Mouse (Mus musculus): ENCODE results near the gene Myo5c. TPM values are rescaled to one million over a fixed set of nuclear protein-coding genes. Genes with fewer than 3 reads are reported as not detected.

Myo5c gene
- polyA plus RNA-seq, 1 experiment from 2014 or later: 0.47 TPM

DNA sequence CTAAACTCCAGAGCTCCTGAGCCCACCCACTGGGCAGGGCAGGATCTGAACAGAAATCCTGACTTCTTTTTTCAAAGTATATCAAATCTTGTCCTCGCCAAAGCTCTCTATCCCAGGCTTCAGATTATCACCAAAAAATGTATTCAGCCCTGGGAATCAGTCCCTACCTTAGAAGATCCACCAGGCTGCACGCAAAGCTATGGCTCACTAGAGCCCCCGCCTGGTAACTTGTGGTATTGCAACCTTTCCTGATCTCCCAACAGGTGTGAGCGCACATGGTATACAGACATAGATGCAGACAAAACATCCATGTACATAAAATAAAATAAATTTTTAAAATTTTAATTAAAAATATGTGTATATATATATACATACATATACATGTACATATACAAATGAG, 80.2 kb downstream of the Myo5c start:
- H3K4me2 ChIP-seq (ENCODE audit: low read length): no peak overlapping the region
- no peak for ATAC-seq
- no peak overlapping the region for H3K27ac ChIP-seq (ENCODE audit: low read length)
- no peak overlapping the region for H3K4me3 ChIP-seq (replicated peaks; ENCODE audit: low read length)
- H3K27me3 ChIP-seq (replicated peaks; ENCODE audit: control insufficient read depth, insufficient read depth, low read length): no peaks in the 10 kb centered on the region
- no peaks in the 10 kb centered on the region for H3K36me3 ChIP-seq (ENCODE audit: control insufficient read depth, insufficient read depth)
- no peaks in the 10 kb centered on the region for H3K9me3 ChIP-seq (ENCODE audit: control insufficient read depth, low read length)
- WGBS: 17% methylated on average over 4 of the region's 4 CpGs
- no peak overlapping the region for H3K9ac ChIP-seq (replicated peaks; ENCODE audit: low read depth, low read length)
- peaks cover 19% of the 10 kb centered on the region for H3K4me1 ChIP-seq (replicated peaks; ENCODE audit: control insufficient read depth, insufficient read depth, low read length)

- peak overlapping the region; percentile 79 for H3K4me3 ChIP-seq (replicated peaks; ENCODE audit: low read length)
- H3K36me3 ChIP-seq (ENCODE audit: control insufficient read depth, insufficient read depth): no peaks in the 10 kb centered on the region
- H3K27me3 ChIP-seq (replicated peaks; ENCODE audit: control insufficient read depth, insufficient read depth, low read length): no peaks in the 10 kb centered on the region
- peaks cover 19% of the 10 kb centered on the region for H3K4me1 ChIP-seq (replicated peaks; ENCODE audit: control insufficient read depth, insufficient read depth, low read length)
- peak overlapping the region; percentile 80 for H3K27ac ChIP-seq (ENCODE audit: low read length)
- peak overlapping the region; percentile 81 for H3K9ac ChIP-seq (replicated peaks; ENCODE audit: low read depth, low read length)
- ATAC-seq: peak; percentile 35
- H3K4me2 ChIP-seq (ENCODE audit: low read length): peak overlapping the region; percentile 70
- no peaks in the 10 kb centered on the region for H3K9me3 ChIP-seq (ENCODE audit: control insufficient read depth, low read length)
- WGBS: 33% methylated on average over 11 of the region's 11 CpGs
Measured at GRCm38 (mm10) chr9:75313138-75313831, 81.5 kb downstream of the Myo5c start.

DNA sequence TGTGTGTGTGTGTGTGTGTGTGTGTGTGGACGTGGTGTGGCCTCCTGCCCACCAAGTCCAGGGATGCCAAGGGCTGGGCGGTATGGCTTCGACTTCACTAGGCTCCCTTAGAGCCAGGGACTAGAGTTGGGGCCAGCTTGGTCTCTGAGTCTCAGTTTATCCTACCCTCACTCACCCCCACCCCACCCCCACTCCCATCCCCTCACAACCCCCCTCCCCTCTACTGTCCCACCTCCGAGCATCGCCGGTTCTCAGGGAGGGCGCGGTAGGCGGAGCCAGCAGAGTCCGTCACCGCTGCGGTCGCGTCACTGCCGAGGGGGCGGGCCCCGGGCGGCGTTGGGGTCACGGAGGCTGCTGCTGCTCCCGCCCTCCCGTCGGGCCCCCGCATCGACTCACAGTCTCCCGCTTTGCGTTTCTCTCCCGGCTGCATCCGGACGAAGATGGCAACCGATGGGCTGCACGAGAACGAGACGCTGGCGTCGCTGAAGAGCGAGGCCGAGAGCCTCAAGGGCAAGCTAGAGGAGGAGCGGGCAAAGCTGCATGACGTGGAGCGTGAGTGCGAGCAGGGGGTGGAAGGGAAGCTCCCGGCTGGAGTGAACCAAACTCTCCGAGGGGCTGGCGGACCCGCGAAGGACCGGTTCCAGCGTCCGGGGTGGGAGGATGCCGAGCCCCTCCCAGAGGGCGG, 82.2 kb downstream of the Myo5c start:
- ATAC-seq: peak; percentile 86
- Histone ChIP-seq H3K4me3 (replicated peaks; ENCODE audit: low read length) (peak overlapping the region; percentile 79), H3K4me1 (replicated peaks; ENCODE audit: control insufficient read depth, insufficient read depth, low read length) (peaks cover 19% of the 10 kb centered on the region), H3K4me2 (ENCODE audit: low read length) (peak overlapping the region; percentile 70), H3K27me3 (replicated peaks; ENCODE audit: control insufficient read depth, insufficient read depth, low read length) (no peaks in the 10 kb centered on the region), H3K9ac (replicated peaks; ENCODE audit: low read depth, low read length) (peak overlapping the region; percentile 81), H3K36me3 (ENCODE audit: control insufficient read depth, insufficient read depth) (no peaks in the 10 kb centered on the region), H3K9me3 (ENCODE audit: control insufficient read depth, low read length) (no peaks in the 10 kb centered on the region), H3K27ac (ENCODE audit: low read length) (peak overlapping the region; percentile 80)
- WGBS: under 1% methylated on average over 49 of the region's 52 CpGs

DNA sequence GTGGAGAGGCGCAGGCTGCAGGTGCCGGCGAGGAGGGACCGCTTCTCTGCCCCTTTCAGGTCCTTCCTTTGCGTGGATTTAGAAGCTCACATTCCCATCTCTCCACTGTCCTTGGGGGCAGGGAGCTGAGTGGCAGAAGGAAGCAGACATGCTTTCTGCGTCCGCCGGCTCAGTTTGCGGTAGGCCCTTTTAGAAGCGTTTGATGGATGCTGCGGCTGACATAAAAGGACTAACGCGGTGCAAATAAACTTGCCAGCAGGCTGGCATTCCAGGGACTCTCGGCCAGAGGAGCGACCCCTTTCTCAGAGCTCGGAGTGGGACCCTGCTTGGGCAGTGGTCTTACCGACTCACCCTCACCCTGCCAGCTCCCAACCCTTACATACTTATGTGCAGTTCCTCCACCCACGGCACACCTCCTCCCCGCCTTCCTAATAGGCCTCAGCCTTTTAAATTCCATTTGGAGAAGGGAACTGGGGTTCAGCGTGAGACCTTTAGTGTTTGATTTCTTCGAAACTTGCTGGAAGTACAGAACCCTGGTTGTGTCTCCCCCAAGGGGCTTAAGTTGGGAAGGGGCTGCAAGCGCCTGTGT, 82.8 kb downstream of the Myo5c start:
- H3K27ac ChIP-seq (ENCODE audit: low read length): peak overlapping the region; percentile 80
- no peaks in the 10 kb centered on the region for H3K36me3 ChIP-seq (ENCODE audit: control insufficient read depth, insufficient read depth)
- ATAC-seq: peak; percentile 9
- peaks cover 19% of the 10 kb centered on the region for H3K4me1 ChIP-seq (replicated peaks; ENCODE audit: control insufficient read depth, insufficient read depth, low read length)
- 2% methylated on average over 22 of the region's 22 CpGs for WGBS
- no peaks in the 10 kb centered on the region for H3K27me3 ChIP-seq (replicated peaks; ENCODE audit: control insufficient read depth, insufficient read depth, low read length)
- H3K4me2 ChIP-seq (ENCODE audit: low read length): peak overlapping the region; percentile 70
- peak overlapping the region; percentile 81 for H3K9ac ChIP-seq (replicated peaks; ENCODE audit: low read depth, low read length)
- H3K4me3 ChIP-seq (replicated peaks; ENCODE audit: low read length): peak overlapping the region; percentile 79
- H3K9me3 ChIP-seq (ENCODE audit: control insufficient read depth, low read length): no peaks in the 10 kb centered on the region

DNA sequence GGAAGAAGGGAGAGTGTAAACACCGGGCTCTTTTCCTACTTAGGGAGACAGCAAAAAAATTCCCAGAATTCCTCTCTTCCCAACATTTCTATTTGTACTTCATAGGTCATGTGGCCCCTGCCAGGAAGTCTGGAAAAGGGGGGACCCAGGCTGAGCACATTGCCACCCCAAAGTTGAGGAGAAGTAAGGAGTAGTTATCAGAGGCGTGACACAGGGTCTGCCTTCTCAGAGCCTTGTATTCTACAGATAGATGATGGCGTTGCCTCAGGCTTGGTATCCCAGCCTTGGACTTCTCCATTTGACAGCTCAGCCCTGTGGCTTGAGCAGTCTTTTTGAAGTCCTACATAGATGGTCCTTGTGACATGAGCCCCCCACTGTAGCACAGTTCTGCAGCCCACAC, 83.4 kb downstream of the Myo5c start:
- Histone ChIP-seq H3K27ac (ENCODE audit: low read length) (no peak overlapping the region), H3K27me3 (replicated peaks; ENCODE audit: control insufficient read depth, insufficient read depth, low read length) (no peaks in the 10 kb centered on the region), H3K9ac (replicated peaks; ENCODE audit: low read depth, low read length) (no peak overlapping the region), H3K9me3 (ENCODE audit: control insufficient read depth, low read length) (no peaks in the 10 kb centered on the region), H3K36me3 (ENCODE audit: control insufficient read depth, insufficient read depth) (no peaks in the 10 kb centered on the region), H3K4me3 (replicated peaks; ENCODE audit: low read length) (peak overlapping the region; percentile 79), H3K4me1 (replicated peaks; ENCODE audit: control insufficient read depth, insufficient read depth, low read length) (peaks cover 19% of the 10 kb centered on the region), H3K4me2 (ENCODE audit: low read length) (peak overlapping the region; percentile 70)
- WGBS: 78% methylated on average over 3 of the region's 3 CpGs
- no peak for ATAC-seq

- Histone ChIP-seq H3K9ac (replicated peaks; ENCODE audit: low read depth, low read length) (no peak overlapping the region), H3K4me3 (replicated peaks; ENCODE audit: low read length) (no peak overlapping the region), H3K36me3 (ENCODE audit: control insufficient read depth, insufficient read depth) (no peaks in the 10 kb centered on the region), H3K4me2 (ENCODE audit: low read length) (no peak overlapping the region), H3K27me3 (replicated peaks; ENCODE audit: control insufficient read depth, insufficient read depth, low read length) (no peaks in the 10 kb centered on the region), H3K27ac (ENCODE audit: low read length) (no peak overlapping the region), H3K9me3 (ENCODE audit: control insufficient read depth, low read length) (no peaks in the 10 kb centered on the region), H3K4me1 (replicated peaks; ENCODE audit: control insufficient read depth, insufficient read depth, low read length) (peaks cover 19% of the 10 kb centered on the region)
- ATAC-seq: no peak
- WGBS: 88% methylated on average over 6 of the region's 6 CpGs
Measured at GRCm38 (mm10) chr9:75316771-75317170, 85.0 kb downstream of the Myo5c start.

DNA sequence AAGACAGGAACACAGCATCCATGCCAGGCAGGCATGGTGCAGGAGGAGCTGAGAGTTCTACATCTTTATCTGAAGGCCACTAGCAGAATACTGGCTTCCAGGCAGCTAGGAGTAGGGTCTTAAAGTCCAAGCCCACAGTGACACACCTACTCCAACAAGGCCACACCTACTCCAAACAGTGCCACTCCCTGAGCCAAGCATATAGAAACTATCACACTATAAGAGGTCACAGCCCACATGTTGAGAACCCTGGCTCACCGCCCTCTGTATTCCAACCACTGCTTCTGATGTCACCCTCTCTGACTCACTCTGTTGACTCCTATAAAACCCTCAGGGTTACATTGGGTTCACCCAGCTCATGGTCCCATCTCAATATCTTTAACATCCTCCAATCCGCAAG, 86.4 kb downstream of the Myo5c start:
- 98% methylated on average over 2 of the region's 2 CpGs for WGBS

GRCm38 (mm10) chr9:75319365-75319764, 87.5 kb downstream of the Myo5c start:
- Histone ChIP-seq H3K4me1 (replicated peaks; ENCODE audit: control insufficient read depth, insufficient read depth, low read length) (peaks cover 13% of the 10 kb centered on the region), H3K4me3 (replicated peaks; ENCODE audit: low read length) (no peak overlapping the region), H3K27me3 (replicated peaks; ENCODE audit: control insufficient read depth, insufficient read depth, low read length) (no peaks in the 10 kb centered on the region), H3K36me3 (ENCODE audit: control insufficient read depth, insufficient read depth) (no peaks in the 10 kb centered on the region), H3K9me3 (ENCODE audit: control insufficient read depth, low read length) (no peaks in the 10 kb centered on the region), H3K4me2 (ENCODE audit: low read length) (no peak overlapping the region), H3K9ac (replicated peaks; ENCODE audit: low read depth, low read length) (0 out of 2 replicates have a peak overlapping the region, but pooled peaks have one; percentile 15), H3K27ac (ENCODE audit: low read length) (no peak overlapping the region)
- WGBS: 79% methylated on average over 3 of the region's 3 CpGs
- ATAC-seq: no peak

More for the DNA sequence above, 86.4 kb downstream of the Myo5c start:
- Histone ChIP-seq H3K27ac (ENCODE audit: low read length) (no peak overlapping the region), H3K27me3 (replicated peaks; ENCODE audit: control insufficient read depth, insufficient read depth, low read length) (no peaks in the 10 kb centered on the region), H3K4me2 (ENCODE audit: low read length) (no peak overlapping the region), H3K9ac (replicated peaks; ENCODE audit: low read depth, low read length) (no peak overlapping the region), H3K4me3 (replicated peaks; ENCODE audit: low read length) (no peak overlapping the region), H3K36me3 (ENCODE audit: control insufficient read depth, insufficient read depth) (no peaks in the 10 kb centered on the region), H3K9me3 (ENCODE audit: control insufficient read depth, low read length) (no peaks in the 10 kb centered on the region), H3K4me1 (replicated peaks; ENCODE audit: control insufficient read depth, insufficient read depth, low read length) (peaks cover 19% of the 10 kb centered on the region)
- ATAC-seq: no peak

DNA sequence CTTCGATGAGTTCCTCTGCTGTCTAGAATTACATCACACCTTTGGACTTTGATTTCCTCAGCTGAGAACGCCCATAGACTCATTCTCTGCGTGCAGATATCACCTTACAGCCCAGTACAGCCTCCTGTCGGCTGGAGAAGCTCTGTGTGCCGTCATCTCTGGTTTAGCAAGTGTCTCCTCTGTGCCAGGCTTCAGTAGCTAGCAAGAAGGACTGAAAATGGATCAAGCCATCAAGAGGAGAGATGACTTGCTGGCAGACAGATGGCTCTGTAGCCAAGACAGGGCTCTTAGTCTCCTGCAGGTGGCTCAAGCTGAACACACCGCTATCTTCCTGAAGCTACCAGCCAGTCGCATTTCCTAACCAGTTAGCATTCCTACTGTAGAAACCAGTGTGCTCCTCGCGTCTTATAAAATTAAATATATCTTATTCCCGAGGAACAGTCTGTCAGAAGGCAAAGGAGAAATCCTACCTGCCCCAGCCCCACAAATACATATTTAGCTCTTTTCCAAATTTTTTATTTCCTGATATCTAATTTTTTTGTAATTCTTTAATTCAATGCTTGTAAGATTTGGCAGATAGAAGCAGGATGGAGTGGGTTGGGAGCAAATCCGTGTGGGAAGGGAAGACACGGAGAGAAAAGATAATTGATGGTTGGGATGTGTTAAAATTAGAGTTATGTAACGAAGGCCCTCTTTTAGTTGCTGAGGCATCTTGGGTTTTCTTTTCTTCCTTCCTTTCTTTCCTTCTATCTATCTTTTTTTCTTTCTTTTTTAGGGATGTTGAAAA, 90.5 kb downstream of the Myo5c start:
- WGBS: 85% methylated on average over 13 of the region's 13 CpGs
- H3K9ac ChIP-seq (replicated peaks; ENCODE audit: low read depth, low read length): no peak overlapping the region
- ATAC-seq: no peak
- H3K4me3 ChIP-seq (replicated peaks; ENCODE audit: low read length): no peak overlapping the region
- H3K27me3 ChIP-seq (replicated peaks; ENCODE audit: control insufficient read depth, insufficient read depth, low read length): no peaks in the 10 kb centered on the region
- no peaks in the 10 kb centered on the region; the same call in 1 of the 2 replicates for H3K36me3 ChIP-seq (ENCODE audit: control insufficient read depth, insufficient read depth)
- no peak overlapping the region for H3K27ac ChIP-seq (ENCODE audit: low read length)
- no peaks in the 10 kb centered on the region for H3K4me1 ChIP-seq (replicated peaks; ENCODE audit: control insufficient read depth, insufficient read depth, low read length)
- no peak overlapping the region for H3K4me2 ChIP-seq (ENCODE audit: low read length)
- H3K9me3 ChIP-seq (ENCODE audit: control insufficient read depth, low read length): no peaks in the 10 kb centered on the region
